Mouse (Mus musculus): Measurements from ENCODE around the gene 1700025C18Rik.

The 1700025C18Rik gene

DNA sequence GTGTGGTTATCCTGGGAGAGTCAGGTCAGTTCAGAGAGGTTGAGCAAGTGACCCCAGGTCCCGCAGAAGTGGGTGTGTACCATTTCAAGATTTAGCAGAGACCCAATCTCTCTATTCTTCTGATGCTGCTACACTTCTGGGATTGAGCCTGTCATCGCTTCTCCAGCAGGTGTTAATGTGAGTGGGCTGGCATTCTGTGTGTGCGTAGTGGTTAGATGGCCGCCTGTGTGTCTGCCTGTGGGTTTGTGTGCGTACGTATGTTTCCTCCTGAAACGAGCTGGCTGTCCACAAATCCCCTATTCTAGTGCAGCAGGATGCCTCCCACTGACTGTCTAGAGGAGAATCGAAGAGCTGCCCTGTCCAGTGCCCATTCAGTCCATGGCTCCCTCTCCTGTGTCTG lies 12.5 kb downstream of the 1700025C18Rik start:
- no peak for DNase-seq (ENCODE audit: low read depth, low spot score)

- no peak for DNase-seq (ENCODE audit: low read depth, low spot score)
These were observed 13.5 kb downstream of the 1700025C18Rik start for GRCm38 (mm10) chr2:165077055-165077454.

- peak; percentile 50 for DNase-seq (ENCODE audit: low read depth, low spot score)
These were observed 15.6 kb downstream of the 1700025C18Rik start for GRCm38 (mm10) chr2:165074937-165075336.

DNA sequence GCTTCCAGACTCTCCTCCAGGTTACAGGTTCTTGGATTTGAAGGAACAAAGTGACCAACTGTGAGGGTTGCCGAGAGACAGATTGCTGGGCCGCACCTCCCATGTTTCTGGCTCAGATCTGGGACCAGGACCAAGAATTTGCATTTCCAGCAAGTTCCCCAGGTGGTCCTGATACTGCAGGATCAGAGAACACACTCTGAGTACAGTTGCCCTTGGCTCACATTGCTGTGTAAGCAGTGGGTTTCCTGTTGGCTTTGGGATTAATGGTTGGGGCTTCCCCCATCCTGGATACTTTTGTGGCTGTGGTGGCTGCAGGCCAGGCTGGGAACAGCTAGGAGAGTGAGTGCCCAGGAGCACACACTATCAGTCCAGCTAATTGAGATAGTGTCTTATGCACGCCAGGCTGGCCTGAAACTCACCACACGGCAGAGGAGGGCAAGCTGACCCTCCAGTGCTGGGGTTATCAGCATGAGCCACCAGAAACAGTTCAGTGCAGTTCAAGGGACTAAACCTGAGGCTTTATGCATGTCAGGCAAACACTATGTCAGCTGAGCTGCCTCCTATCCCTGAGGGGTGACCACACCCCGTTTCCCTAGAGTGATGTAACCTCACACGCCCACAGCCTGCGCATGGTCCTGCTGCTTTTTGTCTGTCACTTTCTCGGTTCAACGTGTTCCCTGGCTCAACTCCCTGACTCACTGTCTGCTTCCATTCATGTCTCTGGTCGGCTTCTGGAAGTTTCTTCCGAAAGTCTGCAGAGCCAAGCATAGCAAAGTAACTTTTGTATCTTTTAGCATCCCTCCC lies 16.3 kb downstream of the 1700025C18Rik start:
- DNase-seq (ENCODE audit: low read depth, low spot score): peak; percentile 17

DNA sequence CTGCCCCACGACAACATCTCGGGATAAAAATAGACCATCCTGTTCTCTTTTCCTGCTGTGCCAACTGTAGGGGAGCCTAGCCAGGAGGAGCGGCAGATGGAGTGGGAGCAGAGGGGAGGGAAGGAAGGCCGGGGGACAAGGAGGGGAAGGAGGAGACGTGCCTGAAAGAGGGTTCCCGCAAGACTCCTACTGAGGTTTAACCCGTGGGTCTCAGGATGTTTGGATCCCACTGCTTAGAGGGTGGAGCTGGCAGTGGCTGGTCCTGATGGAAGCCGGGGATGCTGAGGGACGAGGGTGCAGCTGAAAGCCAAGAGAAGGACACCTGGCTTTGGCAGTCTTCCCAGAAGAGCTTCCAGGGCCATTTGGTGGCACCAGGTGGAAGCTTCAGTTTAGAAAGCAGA lies 17.2 kb downstream of the 1700025C18Rik start:
- no peak for DNase-seq (ENCODE audit: low read depth, low spot score)

GRCm38 (mm10) chr2:165070096-165070816 lies 20.3 kb downstream of the 1700025C18Rik start:
- no peak for DNase-seq (ENCODE audit: low read depth, low spot score)

GRCm38 (mm10) chr2:165068806-165069205 lies 21.7 kb downstream of the 1700025C18Rik start:
- no peak for DNase-seq (ENCODE audit: low read depth, low spot score)

- DNase-seq (ENCODE audit: low read depth, low spot score): no peak
These were observed 26.1 kb downstream of the 1700025C18Rik start for GRCm38 (mm10) chr2:165064489-165064888.

DNA sequence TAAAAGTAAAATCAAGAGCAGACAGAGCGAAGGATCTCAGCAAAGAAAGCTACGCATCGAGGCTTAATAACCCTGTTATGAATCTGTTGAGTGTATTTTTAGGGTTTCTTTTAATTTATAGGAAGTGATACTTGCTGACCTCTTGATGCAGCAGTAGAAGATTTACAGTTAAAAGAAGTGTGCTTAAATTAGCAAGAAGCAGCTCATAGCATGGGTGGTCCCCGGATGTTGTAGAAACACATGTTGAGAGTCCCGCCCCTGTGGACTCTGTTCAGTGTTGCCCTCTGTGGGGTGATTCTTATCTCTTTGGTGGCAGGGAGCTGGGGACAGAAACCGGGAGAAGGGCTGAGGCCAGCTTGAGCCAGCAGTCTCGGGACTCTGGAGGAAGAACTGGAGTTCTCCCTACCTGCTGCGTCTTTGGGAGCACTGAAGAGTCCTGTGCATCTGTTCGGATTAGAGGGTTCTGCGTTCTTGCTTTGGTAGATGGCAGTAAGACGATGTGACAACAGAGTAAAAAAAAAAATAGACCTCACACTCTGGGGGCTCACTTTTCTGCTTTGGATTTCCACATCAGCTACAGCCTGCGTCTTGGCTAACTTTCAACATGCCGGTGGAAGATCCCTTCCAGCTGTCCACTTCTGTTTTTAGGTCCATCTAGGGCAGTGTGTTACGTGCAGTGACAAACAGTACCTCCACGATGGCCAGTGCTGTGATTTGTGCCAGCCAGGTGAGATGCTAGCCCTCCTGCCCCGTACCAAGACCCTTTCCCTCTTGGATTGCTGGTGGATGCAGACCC lies 28.7 kb downstream of the 1700025C18Rik start:
- DNase-seq (ENCODE audit: low read depth, low spot score): peak; percentile 13

GRCm38 (mm10) chr2:165059961-165060360 lies 30.6 kb downstream of the 1700025C18Rik start:
- DNase-seq (ENCODE audit: low read depth, low spot score): no peak

DNA sequence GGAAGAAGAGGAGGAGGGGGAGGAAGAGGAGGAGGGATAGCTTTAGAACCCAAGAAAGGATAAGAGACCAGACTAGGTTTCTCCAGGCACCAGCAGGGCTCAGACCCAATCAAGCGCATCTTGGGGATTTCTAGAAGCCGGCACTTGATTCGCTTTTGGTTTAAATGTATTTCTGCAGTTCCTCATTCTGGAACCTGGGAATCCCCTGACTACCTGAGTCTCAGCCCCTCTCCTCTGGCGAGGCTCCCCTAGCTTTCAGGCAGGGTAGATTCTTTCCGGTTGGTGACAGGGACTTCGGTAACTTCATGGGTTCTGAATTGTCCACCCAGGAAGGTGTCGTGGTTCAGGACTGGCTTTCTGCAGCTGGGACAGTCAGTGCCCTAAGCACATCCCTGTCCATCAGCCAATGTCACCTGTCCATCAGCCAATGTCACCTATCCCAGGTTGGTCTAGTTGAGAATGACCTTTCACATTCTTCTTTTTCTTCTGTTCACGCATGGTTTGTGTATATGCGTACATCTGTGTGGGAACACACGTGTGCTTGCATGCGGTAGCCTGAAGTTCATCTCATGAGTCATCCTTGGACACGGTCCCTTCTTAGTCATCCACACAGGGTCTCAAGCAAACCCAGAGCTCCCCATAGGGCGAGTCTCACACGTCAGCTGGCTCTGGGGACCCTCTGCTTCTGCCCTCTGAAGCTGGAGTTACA lies 34.0 kb downstream of the 1700025C18Rik start:
- no peak for DNase-seq (ENCODE audit: low read depth, low spot score)

DNA sequence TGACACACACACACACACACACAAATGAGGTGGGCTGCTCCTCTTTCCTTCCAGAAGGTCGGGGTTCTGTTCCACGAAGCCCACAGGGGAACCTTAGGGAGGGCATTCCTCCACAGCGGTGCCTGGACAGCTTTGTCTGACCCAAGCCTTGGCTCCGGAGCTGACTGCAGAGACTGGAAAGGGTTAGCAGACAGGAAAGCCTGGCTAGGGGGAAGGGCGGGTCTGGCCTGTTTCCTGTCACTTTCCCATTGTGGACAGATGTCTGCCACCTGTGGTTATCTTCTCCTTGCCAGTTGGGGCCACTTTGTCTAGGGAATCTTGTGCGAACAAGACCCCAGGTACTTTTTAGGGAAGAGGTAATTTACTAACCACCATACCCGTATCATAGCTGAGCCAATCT lies 34.6 kb downstream of the 1700025C18Rik start:
- DNase-seq (ENCODE audit: low read depth, low spot score): no peak

DNA sequence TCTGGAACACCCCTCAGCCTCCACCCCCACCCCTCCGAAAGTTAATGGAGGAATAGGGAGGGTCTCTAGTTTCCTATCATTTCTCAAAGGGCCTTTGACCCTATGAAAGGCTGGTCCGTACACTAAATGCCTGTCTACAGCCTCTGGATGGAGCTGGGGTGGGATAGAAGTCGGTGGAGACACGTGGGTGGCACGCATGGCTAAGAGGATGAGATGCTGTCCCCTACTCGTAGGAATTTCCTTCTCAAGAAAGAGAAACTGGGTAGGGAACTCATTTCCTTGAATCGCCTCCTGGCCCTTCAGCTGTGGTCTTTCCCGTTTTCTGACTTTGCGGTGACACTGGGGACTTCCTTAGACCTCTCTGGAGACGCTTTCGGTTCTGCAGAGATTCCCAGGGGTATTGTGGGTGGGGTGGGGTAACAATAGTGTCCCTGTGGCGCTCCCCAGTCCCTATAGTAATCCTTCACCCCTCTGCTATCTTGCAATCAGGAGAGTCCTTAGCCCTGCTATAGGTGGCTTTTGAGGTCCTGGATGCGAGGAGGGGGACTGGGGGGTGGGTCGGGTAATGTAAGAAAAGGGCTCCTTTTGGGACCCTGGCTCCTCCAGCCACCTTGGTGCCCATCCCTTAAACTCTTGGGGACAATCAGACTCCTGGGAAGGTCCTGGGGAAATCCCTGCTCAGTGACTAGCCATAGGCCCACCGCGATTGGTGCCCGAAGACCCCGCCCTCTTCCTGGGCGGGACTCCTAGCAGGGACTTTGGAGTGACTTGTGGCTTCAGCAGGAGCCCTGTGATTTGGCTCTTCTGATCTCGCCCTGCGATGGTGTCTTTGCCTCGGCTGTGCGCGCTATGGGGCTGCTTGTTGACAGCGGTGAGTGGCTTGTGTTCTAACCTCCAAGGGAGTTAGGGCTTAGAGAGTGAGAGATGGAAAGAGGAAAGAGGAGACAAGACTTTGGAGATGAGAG lies 35.4 kb downstream of the 1700025C18Rik start, which contains the start of gene Cd40:
Gene Cd40 (plus strand): TSS at position 740 of the 965 bp plus-strand sequence.
- DNase-seq (ENCODE audit: low read depth, low spot score): peak; percentile 38

GRCm38 (mm10) chr2:165051566-165051965 lies 39.0 kb downstream of the 1700025C18Rik start:
- no peak for DNase-seq (ENCODE audit: low read depth, low spot score)

GRCm38 (mm10) chr2:165050826-165051548 lies 39.6 kb downstream of the 1700025C18Rik start:
- DNase-seq (ENCODE audit: low read depth, low spot score): no peak

- DNase-seq (ENCODE audit: low read depth, low spot score): no peak
These were observed 41.5 kb downstream of the 1700025C18Rik start for GRCm38 (mm10) chr2:165049044-165049443.

GRCm38 (mm10) chr2:165043729-165044128 lies 46.8 kb downstream of the 1700025C18Rik start:
- DNase-seq (ENCODE audit: low read depth, low spot score): no peak

DNA sequence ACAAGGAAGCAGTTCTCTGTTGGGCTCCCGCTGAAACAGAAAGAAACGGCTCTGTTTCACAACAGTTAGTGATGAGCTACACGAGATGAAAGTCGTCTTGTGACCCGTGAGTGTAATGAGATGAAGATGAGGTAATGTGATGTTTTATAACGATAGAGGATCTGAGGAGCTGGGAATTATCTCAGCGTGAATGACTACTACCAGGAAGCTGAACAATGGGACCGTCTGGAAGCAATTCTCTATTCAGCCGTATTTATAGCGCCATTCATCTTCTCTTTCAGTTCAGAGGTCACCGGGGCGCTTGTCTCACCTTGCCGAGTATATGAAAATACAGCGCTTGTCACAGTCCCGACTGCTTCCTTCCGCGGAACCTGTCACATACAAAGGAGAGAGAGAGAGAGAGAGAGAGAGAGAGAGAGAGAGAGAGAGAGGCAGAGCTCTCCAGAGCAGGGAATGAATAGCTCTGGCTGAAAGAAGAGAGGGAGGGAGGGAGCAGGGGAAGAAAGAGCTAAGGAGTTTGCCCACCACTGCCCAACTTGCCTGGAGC lies 47.4 kb downstream of the 1700025C18Rik start:
- DNase-seq (ENCODE audit: low read depth, low spot score): no peak

- no peak for DNase-seq (ENCODE audit: low read depth, low spot score)
These were observed 48.4 kb downstream of the 1700025C18Rik start for GRCm38 (mm10) chr2:165042126-165042525.
